Mouse (Mus musculus): Measurements from ENCODE around the gene Klhl6. TPM values are rescaled to one million over a fixed set of nuclear protein-coding genes. Genes with fewer than 3 reads are reported as not detected.
A peak's percentile ranks its signal among the peaks of the same experiment; 100 is the strongest.

The Klhl6 gene
- total RNA-seq, 1 experiment from 2014 or later = 5.7 TPM

GRCm38 (mm10) chr16:19969506-19969905, 13.3 kb downstream of the Klhl6 start:
- no peak for DNase-seq

GRCm38 (mm10) chr16:19968666-19969065, 14.2 kb downstream of the Klhl6 start:
- DNase-seq = no peak

GRCm38 (mm10) chr16:19967897-19968392, 14.9 kb downstream of the Klhl6 start:
- no peak for DNase-seq

- no peak for DNase-seq
These were observed 15.9 kb downstream of the Klhl6 start for GRCm38 (mm10) chr16:19966976-19967375.

- no peak for DNase-seq
These were observed 16.4 kb downstream of the Klhl6 start for GRCm38 (mm10) chr16:19966437-19966836.

GRCm38 (mm10) chr16:19962951-19963350, 19.9 kb downstream of the Klhl6 start:
- no peak for DNase-seq

- no peak for DNase-seq
These were observed 21.8 kb downstream of the Klhl6 start for GRCm38 (mm10) chr16:19961070-19961469.

GRCm38 (mm10) chr16:19960407-19961058, 22.3 kb downstream of the Klhl6 start:
- no peak for DNase-seq

- no peak for DNase-seq
These were observed 25.8 kb downstream of the Klhl6 start for GRCm38 (mm10) chr16:19957051-19957450.

- no peak for DNase-seq
These were observed 35.5 kb downstream of the Klhl6 start for GRCm38 (mm10) chr16:19947336-19947735.

- no peak for DNase-seq
These were observed 36.1 kb downstream of the Klhl6 start for GRCm38 (mm10) chr16:19946578-19947298.

- no peak for DNase-seq
These were observed 62.0 kb downstream of the Klhl6 start for GRCm38 (mm10) chr16:19920823-19921222.

- DNase-seq = no peak
These were observed 64.6 kb downstream of the Klhl6 start for GRCm38 (mm10) chr16:19918286-19918685.

- DNase-seq = no peak
These were observed 70.3 kb downstream of the Klhl6 start for GRCm38 (mm10) chr16:19912582-19912981.

- DNase-seq = no peak
These were observed 74.5 kb downstream of the Klhl6 start for GRCm38 (mm10) chr16:19908291-19908690.

GRCm38 (mm10) chr16:19907103-19907502, 75.7 kb downstream of the Klhl6 start:
- DNase-seq = peak; percentile 9

GRCm38 (mm10) chr16:19904734-19905479, 77.9 kb downstream of the Klhl6 start:
- DNase-seq = no peak

GRCm38 (mm10) chr16:19903792-19904191, 79.0 kb downstream of the Klhl6 start:
- DNase-seq = no peak

Other genes starting within 250 kb of the Klhl6 start
- 0.94 and 1.9 TPM in 2 replicates for gene B3gnt5, start 222.8 kb downstream of the Klhl6 start, total RNA-seq (2021)
- 62.1 and 114 TPM in 2 replicates for gene Klhl24, start 114.5 kb upstream of the Klhl6 start, total RNA-seq (2021)
- 49.5 and 50.4 TPM in 2 replicates for gene Yeats2, start 158.0 kb upstream of the Klhl6 start, total RNA-seq (2021)

All from adrenal gland, postnatal 25 days (tissue).